Mouse (Mus musculus) 416B (cell line): Measurements from ENCODE around the gene Gm17728.
"Not testable (repeated sequence)": the region's sequence is repeated elsewhere in the genome, so short reads cannot be mapped to it uniquely, and the experiment has no call there.

Source experiments
- DNase-seq: peaks from one replicate; pipeline ENCODE4 v3.0.0; 2011; ENCODE audit warnings: low read depth

Gm17728 gene

GRCm38 (mm10) chr17:9421760-9422159, at the start of gene Gm17728:
Gm17728 (plus strand) TSS chr17:9422060.
- DNase-seq, result not testable (repeated sequence)

GRCm38 (mm10) chr17:9397493-9397892, 24.4 kb upstream of the Gm17728 start:
- no peak for DNase-seq

- no peak for DNase-seq
Measured at GRCm38 (mm10) chr17:9398551-9398950, 23.3 kb upstream of the Gm17728 start.

GRCm38 (mm10) chr17:9403991-9404390, 17.9 kb upstream of the Gm17728 start:
- no peak for DNase-seq

- no peak for DNase-seq
Measured at GRCm38 (mm10) chr17:9407640-9408039, 14.2 kb upstream of the Gm17728 start.

- no peak for DNase-seq
Measured at GRCm38 (mm10) chr17:9419016-9419415, 2.8 kb upstream of the Gm17728 start.

- DNase-seq, result no peak
Measured at GRCm38 (mm10) chr17:9428374-9428994, 6.6 kb downstream of the Gm17728 start.

- DNase-seq, result no peak
Measured at GRCm38 (mm10) chr17:9439997-9440655, 18.3 kb downstream of the Gm17728 start.

GRCm38 (mm10) chr17:9456406-9456805, 34.5 kb downstream of the Gm17728 start:
- DNase-seq, result no peak

GRCm38 (mm10) chr17:9460904-9461303, 39.0 kb downstream of the Gm17728 start:
- no peak for DNase-seq
